Comparison of ENCODE assay signal across 10 mouse cellular contexts in the genomic region with DNA sequence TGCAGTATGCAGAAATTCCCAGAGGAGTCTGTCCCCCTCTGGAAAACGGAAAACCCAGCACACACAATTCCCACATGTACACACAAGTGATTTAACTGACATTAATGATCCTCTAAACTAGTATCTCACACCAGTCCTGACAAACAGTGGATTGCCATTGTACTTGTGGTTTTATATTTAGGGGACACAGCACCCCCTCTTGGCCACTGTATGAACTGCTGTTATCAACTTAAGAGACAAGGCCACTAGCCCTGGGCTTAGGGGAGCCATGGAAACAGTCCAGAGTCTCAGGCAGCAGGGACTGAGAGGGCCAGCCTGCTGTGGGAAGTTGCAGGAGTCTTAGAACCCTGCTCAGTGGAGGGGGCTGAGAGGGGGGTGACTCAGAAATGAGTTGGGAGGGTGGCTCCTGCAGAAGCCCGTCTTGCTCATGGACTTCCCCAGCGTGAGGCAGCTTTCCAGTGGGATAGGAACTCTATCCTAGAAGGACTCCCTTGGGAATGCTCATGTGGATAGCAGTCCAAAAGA. TPM values are rescaled to one million over a fixed set of nuclear protein-coding genes. Genes with fewer than 3 reads are reported as not detected.
DNase-seq lines count a peak whose midpoint lies in the region; ATAC-seq and TF ChIP-seq lines count a peak whose summit lies in the region.
"Had no signal": no experiment of that assay in that cellular context is flagged by ENCODE, and none has a peak within 500 bp of the region (broad histone marks: within the 10 kb centered on the region; RNA-seq: fewer than 3 reads in every experiment).

No protein-coding gene starts in this region.

- no peaks in the 10 kb centered on the region for H3K4me1 ChIP-seq in forebrain, postnatal 0 days (ENCODE audit: insufficient read depth)
- H3K4me1 ChIP-seq in forebrain, embryonic 13.5 days, result no peaks in the 10 kb centered on the region
- H3K4me1 ChIP-seq in lung, embryonic 14.5 days (ENCODE audit: insufficient read depth), result no peaks in the 10 kb centered on the region
- H3K4me1 ChIP-seq in small intestine, adult 2 months (ENCODE audit: control insufficient read depth, insufficient read depth, insufficient read length, low read length), result no peaks in the 10 kb centered on the region
- H3K4me1 ChIP-seq: liver, embryonic 13.5 days had no signal

- H3K9me3 ChIP-seq in forebrain, postnatal 0 days (ENCODE audit: low read length), result no peaks in the 10 kb centered on the region
- 0 out of 2 replicates have a peak, but pooled peaks cover 5% of the 10 kb centered on the region for H3K9me3 ChIP-seq in forebrain, embryonic 13.5 days (replicated peaks)
- no peaks in the 10 kb centered on the region for H3K9me3 ChIP-seq in lung, embryonic 14.5 days (ENCODE audit: low read depth, low read length)
- H3K9me3 ChIP-seq: liver, embryonic 13.5 days had no signal

- no peak overlapping the region for H3K4me3 ChIP-seq in forebrain, postnatal 0 days (ENCODE audit: low read depth, low read length)
- no peak overlapping the region for H3K4me3 ChIP-seq in forebrain, embryonic 13.5 days
- no peak overlapping the region for H3K4me3 ChIP-seq in lung, embryonic 14.5 days (ENCODE audit: low read depth, low read length)
- no peak overlapping the region for H3K4me3 ChIP-seq in small intestine, adult 2 months (ENCODE audit: low read depth, low read length)
- H3K4me3 ChIP-seq: liver, embryonic 13.5 days had no signal

- no peak for TF ChIP-seq POLR2A in small intestine, adult 2 months (IDR thresholded peaks at IDR 0.05; ENCODE audit: low read depth, low read length)

- DNase-seq in forebrain, postnatal 0 days, result peak; percentile 23
- peak; percentile 23 for DNase-seq in lung, embryonic 14.5 days
- no peak for DNase-seq in lung, postnatal 4 days
- DNase-seq in c-Kit-positive CD71-negative TER-119-negative erythroid progenitor cells, embryonic 14.5 days (ENCODE audit: low read depth), result peak; percentile 29
- no peak for DNase-seq in cerebellum, adult 9-11 months
- no peak for DNase-seq in cerebellum, adult 8-10 months
- DNase-seq: gastrocnemius, postnatal 36 days; liver, embryonic 13.5 days had no signal

- H3K36me3 ChIP-seq in forebrain, postnatal 0 days (ENCODE audit: insufficient read depth), result no peaks in the 10 kb centered on the region
- no peaks in the 10 kb centered on the region for H3K36me3 ChIP-seq in forebrain, embryonic 13.5 days (ENCODE audit: poor library complexity, severe bottlenecking)
- no peaks in the 10 kb centered on the region for H3K36me3 ChIP-seq in lung, embryonic 14.5 days (ENCODE audit: insufficient read depth)
- H3K36me3 ChIP-seq in small intestine, adult 2 months (ENCODE audit: control insufficient read depth, insufficient read depth, low read length), result no peaks in the 10 kb centered on the region
- H3K36me3 ChIP-seq: liver, embryonic 13.5 days had no signal

- WGBS in forebrain, postnatal 0 days, result 77% methylated on average over 3 of the region's 3 CpGs
- 63% methylated on average over 3 of the region's 3 CpGs for WGBS in forebrain, embryonic 13.5 days
- 70% methylated on average over 3 of the region's 3 CpGs for WGBS in lung, embryonic 14.5 days
- WGBS in small intestine, adult 2 months, result 74% methylated on average over 3 of the region's 3 CpGs

- H3K9ac ChIP-seq in forebrain, postnatal 0 days, result no peak overlapping the region
- H3K9ac ChIP-seq in forebrain, embryonic 13.5 days, result no peak overlapping the region
- no peak overlapping the region for H3K9ac ChIP-seq in lung, embryonic 14.5 days
- H3K9ac ChIP-seq: liver, embryonic 13.5 days had no signal

- no peak for ATAC-seq in forebrain, postnatal 0 days
- no peak for ATAC-seq in forebrain, embryonic 13.5 days
- no peak for ATAC-seq in lung, embryonic 14.5 days (ENCODE audit: insufficient read depth)

- H3K27me3 ChIP-seq in forebrain, postnatal 0 days (ENCODE audit: insufficient read depth, low read length), result no peaks in the 10 kb centered on the region
- H3K27me3 ChIP-seq in forebrain, embryonic 13.5 days, result no peaks in the 10 kb centered on the region
- H3K27me3 ChIP-seq in lung, embryonic 14.5 days (ENCODE audit: insufficient read depth, low read length), result no peaks in the 10 kb centered on the region
- no peaks in the 10 kb centered on the region for H3K27me3 ChIP-seq in small intestine, adult 2 months (ENCODE audit: control insufficient read depth, insufficient read depth, low read length)
- H3K27me3 ChIP-seq: liver, embryonic 13.5 days had no signal

- H3K4me2 ChIP-seq in forebrain, postnatal 0 days (ENCODE audit: low read depth), result no peak overlapping the region
- no peak overlapping the region for H3K4me2 ChIP-seq in forebrain, embryonic 13.5 days
- no peak overlapping the region for H3K4me2 ChIP-seq in lung, embryonic 14.5 days
- H3K4me2 ChIP-seq: liver, embryonic 13.5 days had no signal

- H3K27ac ChIP-seq in forebrain, postnatal 0 days (ENCODE audit: low read depth, low read length), result no peak overlapping the region
- H3K27ac ChIP-seq in forebrain, embryonic 13.5 days, result no peak overlapping the region
- no peak overlapping the region for H3K27ac ChIP-seq in lung, embryonic 14.5 days (ENCODE audit: low read depth)
- H3K27ac ChIP-seq in small intestine, adult 2 months (ENCODE audit: insufficient read depth, low read depth, low read length), result no peak overlapping the region
- H3K27ac ChIP-seq: liver, embryonic 13.5 days had no signal

- TF ChIP-seq CTCF in forebrain, postnatal 0 days (IDR thresholded peaks at IDR 0.05; ENCODE audit: low read depth), result peak; percentile 44
- no peak; the same call in 1 of the 2 replicates for TF ChIP-seq CTCF in lung, embryonic 14.5 days (IDR thresholded peaks at IDR 0.05; ENCODE audit: low read depth)
- TF ChIP-seq CTCF in small intestine, adult 2 months (IDR thresholded peaks at IDR 0.05; ENCODE audit: extremely low read depth, insufficient read length, insufficient replicate concordance, low read depth, low read length), result peak; percentile 24; the same call in 1 of the 2 replicates

RNA-seq across cellular contexts. Expression of a gene that starts 4.2 kb away (rescaled TPM):
- not detected in 2 replicates for total RNA-seq in forebrain, postnatal 0 days (2014; rRNA removed)
- polyA plus RNA-seq in forebrain, postnatal 0 days (2015; fragmentation: Nextera tagmentation; extraction: Ambion mirVana), result not detected in 2 replicates
- not detected in 2 replicates for polyA plus RNA-seq in forebrain, embryonic 13.5 days (2015; fragmentation: Nextera tagmentation; extraction: Ambion mirVana)
- polyA plus RNA-seq in lung, embryonic 14.5 days (2014; fragmentation: Nextera tagmentation; extraction: Ambion mirVana), result not detected in 2 replicates
- not detected in 2 replicates for polyA plus RNA-seq in small intestine, adult 2 months (2012; rRNA removed)
- total RNA-seq: gastrocnemius, postnatal 36 days had no signal
- polyA plus RNA-seq: liver, embryonic 13.5 days had no signal

RNA-seq across cellular contexts. Expression of a gene that starts 18.2 kb away (rescaled TPM):
- total RNA-seq in forebrain, postnatal 0 days (2014; rRNA removed), result not detected in 2 replicates
- not detected in 2 replicates for polyA plus RNA-seq in forebrain, postnatal 0 days (2015; fragmentation: Nextera tagmentation; extraction: Ambion mirVana)
- polyA plus RNA-seq in forebrain, embryonic 13.5 days (2015; fragmentation: Nextera tagmentation; extraction: Ambion mirVana), result not detected in 2 replicates
- polyA plus RNA-seq in lung, embryonic 14.5 days (2014; fragmentation: Nextera tagmentation; extraction: Ambion mirVana), result not detected in 2 replicates
- 0.19 TPM in 1 of 2 replicates, not detected in the other for polyA plus RNA-seq in small intestine, adult 2 months (2012; rRNA removed)
- total RNA-seq: gastrocnemius, postnatal 36 days had no signal
- polyA plus RNA-seq: liver, embryonic 13.5 days had no signal

RNA-seq across cellular contexts. Expression of a gene that starts 22.0 kb away (rescaled TPM):
- total RNA-seq in forebrain, postnatal 0 days (2014; rRNA removed), result 0.15 and 0.62 TPM in 2 replicates
- polyA plus RNA-seq in forebrain, postnatal 0 days (2015; fragmentation: Nextera tagmentation; extraction: Ambion mirVana), result 0.23 and 0.40 TPM in 2 replicates
- polyA plus RNA-seq in forebrain, embryonic 13.5 days (2015; fragmentation: Nextera tagmentation; extraction: Ambion mirVana), result 0.12 TPM in 1 of 2 replicates, not detected in the other
- polyA plus RNA-seq in lung, embryonic 14.5 days (2014; fragmentation: Nextera tagmentation; extraction: Ambion mirVana), result 0.20 TPM in 1 of 2 replicates, not detected in the other
- polyA plus RNA-seq in small intestine, adult 2 months (2012; rRNA removed), result 6.7 and 30.1 TPM in 2 replicates

RNA-seq across cellular contexts. Expression of a gene that starts 41.9 kb away (rescaled TPM):
- total RNA-seq in forebrain, postnatal 0 days (2014; rRNA removed), result 0.77 and 2.0 TPM in 2 replicates
- 1.2 and 1.3 TPM in 2 replicates for polyA plus RNA-seq in forebrain, postnatal 0 days (2015; fragmentation: Nextera tagmentation; extraction: Ambion mirVana)
- polyA plus RNA-seq in forebrain, embryonic 13.5 days (2015; fragmentation: Nextera tagmentation; extraction: Ambion mirVana), result 0.26 and 0.53 TPM in 2 replicates
- polyA plus RNA-seq in lung, embryonic 14.5 days (2014; fragmentation: Nextera tagmentation; extraction: Ambion mirVana), result 1.4 and 1.8 TPM in 2 replicates
- polyA plus RNA-seq in small intestine, adult 2 months (2012; rRNA removed), result 11.5 and 55.5 TPM in 2 replicates

RNA-seq across cellular contexts. Expression of a gene that starts 48.9 kb away (rescaled TPM):
- total RNA-seq in forebrain, postnatal 0 days (2014; rRNA removed), result 0.15 and 0.48 TPM in 2 replicates
- polyA plus RNA-seq in forebrain, postnatal 0 days (2015; fragmentation: Nextera tagmentation; extraction: Ambion mirVana), result 0.41 TPM in 1 of 2 replicates, not detected in the other
- not detected in 2 replicates for polyA plus RNA-seq in forebrain, embryonic 13.5 days (2015; fragmentation: Nextera tagmentation; extraction: Ambion mirVana)
- polyA plus RNA-seq in lung, embryonic 14.5 days (2014; fragmentation: Nextera tagmentation; extraction: Ambion mirVana), result not detected in 2 replicates
- 0.13 and 0.18 TPM in 2 replicates for polyA plus RNA-seq in small intestine, adult 2 months (2012; rRNA removed)
- total RNA-seq: gastrocnemius, postnatal 36 days had no signal
- polyA plus RNA-seq: liver, embryonic 13.5 days had no signal

Comparison
In these comparisons a context has a peak if more than half of its experiments do, and no peak if none do; other contexts are left out.
1. DNase-seq: peak in forebrain, postnatal 0 days (single experiment), lung, embryonic 14.5 days (single experiment) and c-Kit-positive CD71-negative TER-119-negative erythroid progenitor cells, embryonic 14.5 days (single experiment); none in lung, postnatal 4 days (0 of 2), cerebellum, adult 9-11 months (single experiment) and cerebellum, adult 8-10 months (single experiment).